Mouse (Mus musculus): ENCODE results near the gene Arid5b.
"Not testable (repeated sequence)": the region's sequence is repeated elsewhere in the genome, so short reads cannot be mapped to it uniquely, and the experiment has no call there.

Arid5b gene

DNA sequence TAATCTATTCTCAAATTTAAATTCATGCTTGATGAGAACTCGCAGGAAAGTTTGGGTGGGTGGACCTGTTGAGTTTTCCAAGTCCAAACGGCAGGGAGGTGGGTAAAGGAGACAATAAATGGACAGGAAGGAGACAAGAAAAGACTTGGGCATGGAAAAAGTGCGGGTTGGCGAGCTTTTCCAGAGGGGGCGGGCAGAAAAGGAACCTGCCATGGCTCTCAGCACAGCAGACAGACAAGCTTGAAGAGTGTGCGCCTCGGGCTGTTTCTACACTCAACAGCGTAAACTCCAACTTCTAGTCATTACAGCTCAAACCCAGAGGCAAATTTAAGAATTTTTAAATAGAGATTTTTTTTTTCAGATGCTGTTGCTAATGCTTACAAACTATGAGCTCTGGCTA, 168.4 kb downstream of the Arid5b start:
- DNase-seq (ENCODE audit: low spot score), result no peak

DNA sequence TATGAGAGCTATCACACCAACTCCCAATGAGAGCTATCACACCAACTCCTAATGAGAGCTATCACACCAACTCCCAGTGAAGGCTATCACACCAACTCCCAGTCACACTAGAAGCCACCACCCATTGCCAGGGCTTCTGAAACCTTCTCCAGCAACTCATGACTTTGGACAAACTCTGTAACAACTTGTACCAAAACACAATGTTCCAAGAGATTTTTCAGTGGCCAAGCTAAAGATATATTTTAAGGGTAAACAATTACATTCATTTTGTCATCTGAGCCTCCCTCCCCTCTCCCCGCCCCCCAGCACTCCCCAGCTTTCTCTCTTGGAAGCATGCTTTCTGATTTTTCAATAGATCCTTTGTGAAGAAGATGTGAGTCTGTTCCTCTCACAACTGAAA, 168.9 kb downstream of the Arid5b start:
- DNase-seq (ENCODE audit: low spot score), result no peak

DNA sequence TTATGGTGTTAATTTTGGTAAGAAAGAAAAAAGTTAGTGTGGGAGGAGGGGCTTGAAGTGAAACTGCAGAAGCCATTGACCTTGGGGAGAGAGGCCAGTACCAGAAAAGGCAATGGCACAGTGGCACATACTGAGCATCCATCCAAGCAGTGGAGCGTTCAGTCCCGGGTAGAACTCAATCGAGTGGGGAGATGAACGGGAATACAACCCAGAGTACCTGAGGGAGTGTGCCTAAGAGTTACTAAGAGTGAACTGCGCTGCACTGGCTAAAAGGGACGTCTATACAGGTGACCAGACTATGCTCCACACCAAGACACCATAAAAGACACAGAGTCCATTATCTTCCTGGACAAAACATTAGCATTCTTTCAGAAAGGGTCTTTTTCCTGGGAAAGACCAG, 170.8 kb downstream of the Arid5b start:
- no peak for DNase-seq (ENCODE audit: low spot score)

DNA sequence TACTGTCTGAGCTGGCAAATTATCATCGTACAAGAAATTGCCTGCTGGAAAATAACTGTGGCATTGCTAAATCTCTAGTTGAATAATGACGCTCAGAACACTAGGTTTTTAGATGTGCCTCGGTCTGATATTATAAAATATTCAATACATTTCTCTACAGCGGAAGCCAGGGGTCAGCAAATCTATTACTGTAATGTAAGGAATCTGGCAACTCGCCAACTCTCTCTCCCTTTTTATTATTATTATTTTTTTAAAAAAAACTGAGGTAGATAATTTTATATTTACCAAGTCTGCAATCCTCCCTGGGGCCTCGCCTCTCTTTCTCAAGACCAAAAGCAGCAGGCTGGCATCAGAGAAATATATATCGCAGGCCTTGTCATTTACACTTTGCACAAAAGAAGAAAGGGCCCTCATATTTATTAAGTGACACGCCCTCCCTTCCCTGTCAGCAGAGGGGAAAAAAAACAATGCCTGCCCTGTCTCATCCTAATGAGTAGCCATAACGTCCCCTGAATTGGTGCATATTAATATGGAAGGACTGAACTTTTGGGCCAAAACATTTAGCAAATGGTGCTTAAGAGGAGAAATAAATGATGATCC, 172.1 kb downstream of the Arid5b start:
- peak; percentile 40 for DNase-seq (ENCODE audit: low spot score)

DNA sequence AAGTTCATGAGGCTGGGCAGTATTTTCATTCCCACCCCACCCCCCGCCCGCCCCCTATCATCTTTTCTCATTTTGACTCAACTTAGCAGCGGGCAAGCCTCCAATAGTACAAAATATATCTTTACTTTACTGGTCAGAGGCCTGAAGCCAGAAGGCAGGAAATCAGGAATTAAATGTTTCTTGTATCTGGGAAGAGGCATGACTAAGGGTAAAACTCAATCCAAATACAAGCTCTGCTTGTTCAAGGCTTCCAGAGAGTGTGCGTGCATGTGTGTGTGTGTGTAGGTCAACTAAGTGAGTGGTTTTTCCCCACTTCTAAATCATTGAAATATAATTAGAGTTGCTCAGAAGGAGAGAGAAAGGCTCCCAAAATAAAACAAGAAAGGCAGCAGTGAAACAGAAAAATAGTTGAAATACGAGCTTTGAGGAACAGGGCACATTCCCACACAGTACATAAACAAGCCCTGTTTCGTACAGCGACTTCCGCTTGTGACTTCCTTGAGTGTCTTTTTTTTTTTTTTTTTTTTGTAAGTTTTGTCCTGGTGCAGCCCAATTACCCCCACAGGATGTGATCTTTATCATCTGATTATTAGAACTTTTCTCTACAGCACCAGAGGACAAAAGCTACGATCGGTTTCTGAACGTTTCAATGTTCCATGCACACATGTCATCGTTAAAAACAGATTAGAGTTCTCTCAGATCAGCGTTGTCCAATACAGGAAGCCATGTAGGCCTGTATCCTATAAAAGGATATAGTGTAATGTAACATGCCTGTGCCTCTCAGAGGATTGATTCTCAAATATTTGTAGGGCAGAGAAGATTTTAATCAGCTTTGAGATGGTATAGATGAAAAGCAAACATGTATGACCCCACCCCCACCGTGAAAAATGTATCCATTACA, 173.4 kb downstream of the Arid5b start:
- DNase-seq (ENCODE audit: low spot score), result peak; percentile 63

DNA sequence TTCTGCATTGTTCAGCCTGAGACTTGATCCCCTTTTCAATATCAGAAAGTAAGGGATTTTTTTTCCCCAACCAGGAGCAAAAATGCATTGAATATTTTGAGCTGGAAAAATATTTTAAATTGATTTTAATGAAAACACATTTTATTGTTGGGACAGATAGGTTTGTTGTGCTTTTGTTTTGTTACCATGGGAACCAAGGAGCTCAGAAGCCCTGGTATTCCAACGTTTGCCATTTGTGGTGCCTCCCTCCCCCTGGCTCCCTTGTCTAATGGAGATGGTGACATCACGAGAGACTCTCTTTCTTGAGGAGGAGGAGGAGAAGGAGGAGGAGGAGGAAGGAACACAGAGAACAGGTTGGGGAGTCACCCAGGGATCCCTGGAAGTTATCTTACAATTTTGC, 174.1 kb downstream of the Arid5b start:
- DNase-seq (ENCODE audit: low spot score), result peak; percentile 76

DNA sequence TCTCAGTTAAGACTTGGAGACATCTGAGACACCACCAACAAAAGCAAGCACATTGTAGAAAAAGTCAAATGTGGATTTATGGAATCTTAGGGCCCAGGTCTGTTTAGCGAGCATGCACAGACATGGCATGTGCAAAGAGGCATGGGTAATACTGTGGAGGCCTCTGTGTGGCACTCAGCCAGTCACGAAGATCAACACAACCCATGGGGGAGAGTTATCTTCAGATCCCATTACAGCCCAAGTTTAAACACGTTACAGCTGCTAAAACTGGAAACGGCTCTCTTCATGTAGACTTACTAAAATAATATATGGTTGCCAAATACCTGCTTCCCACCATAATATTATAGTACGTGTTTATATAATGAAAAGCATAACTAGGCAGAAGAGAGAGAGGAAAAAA, 174.6 kb downstream of the Arid5b start:
- DNase-seq (ENCODE audit: low spot score), result no peak

DNA sequence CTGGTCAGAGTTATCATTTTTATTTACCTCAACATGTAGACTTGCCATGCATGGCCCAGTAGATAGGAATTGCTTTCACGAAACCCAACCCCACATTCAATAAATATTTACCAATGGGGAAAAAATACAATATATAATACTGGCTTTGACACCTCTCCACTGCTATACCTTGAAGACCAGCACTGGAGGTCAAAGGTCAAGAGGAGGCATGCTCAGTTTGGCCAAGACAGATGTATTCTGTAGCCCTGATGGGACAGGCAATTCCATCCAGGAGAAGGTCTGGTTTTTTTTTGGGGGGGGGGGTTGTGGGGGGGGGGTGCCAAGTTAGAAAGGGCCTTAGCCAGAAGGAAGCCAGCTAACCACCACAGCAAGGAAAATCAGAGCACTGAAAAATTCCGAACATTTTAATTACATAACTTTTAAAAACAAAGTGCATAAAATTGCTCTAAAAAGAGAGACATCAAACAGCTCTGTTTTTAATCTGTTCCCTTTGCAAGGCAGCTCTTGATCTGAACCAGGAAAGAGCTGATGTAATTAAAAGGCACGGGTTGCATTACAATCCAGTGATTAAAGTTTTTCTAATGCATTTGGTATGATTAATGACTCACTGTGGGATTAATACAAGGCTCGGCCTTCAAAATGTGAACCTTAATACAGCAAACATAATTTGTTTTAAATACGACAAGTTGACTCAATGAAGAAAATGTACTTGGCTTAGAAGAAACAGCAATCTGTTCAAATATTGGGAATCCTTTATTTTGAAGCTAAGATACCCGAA, 175.3 kb downstream of the Arid5b start:
- no peak for DNase-seq (ENCODE audit: low spot score)

DNA sequence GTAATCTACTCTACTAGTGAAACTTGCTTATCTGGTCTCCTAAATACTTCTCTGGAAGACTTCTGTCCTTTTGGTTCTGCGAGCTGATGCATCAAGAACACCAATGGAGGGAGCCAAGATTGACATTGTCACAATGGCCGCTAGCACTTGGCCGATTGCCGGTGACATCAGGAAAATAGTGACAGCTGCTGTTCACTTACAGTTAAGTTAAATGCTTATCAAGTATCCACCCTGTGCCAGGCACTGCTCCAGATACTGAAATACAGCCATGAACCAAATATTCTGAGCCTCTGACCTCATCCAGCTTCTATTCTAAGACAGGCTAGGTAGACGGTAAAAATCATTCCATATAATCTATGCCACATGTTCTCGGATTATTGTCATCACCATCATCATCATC, 176.0 kb downstream of the Arid5b start:
- no peak for DNase-seq (ENCODE audit: low spot score)

DNA sequence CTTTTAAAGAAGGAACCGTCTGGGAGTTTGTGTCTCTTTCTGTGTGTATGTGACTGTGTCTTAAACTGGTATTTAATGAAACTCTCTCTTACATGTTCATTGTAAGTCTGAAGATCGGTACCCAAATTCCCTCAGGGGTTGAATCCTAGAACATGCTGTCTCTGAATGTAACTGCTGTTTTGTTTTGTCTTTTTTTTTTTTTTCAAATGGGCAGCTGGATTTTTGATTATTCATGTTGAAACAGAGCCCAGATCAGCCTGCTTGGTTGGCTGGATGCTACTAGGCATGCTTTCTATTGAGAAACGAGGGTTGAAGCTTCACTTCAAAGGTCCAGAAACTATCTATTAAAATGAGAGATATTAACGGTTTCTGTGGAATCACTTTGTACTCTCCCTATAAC, 177.3 kb downstream of the Arid5b start:
- peak; percentile 68 for DNase-seq (ENCODE audit: low spot score)

DNA sequence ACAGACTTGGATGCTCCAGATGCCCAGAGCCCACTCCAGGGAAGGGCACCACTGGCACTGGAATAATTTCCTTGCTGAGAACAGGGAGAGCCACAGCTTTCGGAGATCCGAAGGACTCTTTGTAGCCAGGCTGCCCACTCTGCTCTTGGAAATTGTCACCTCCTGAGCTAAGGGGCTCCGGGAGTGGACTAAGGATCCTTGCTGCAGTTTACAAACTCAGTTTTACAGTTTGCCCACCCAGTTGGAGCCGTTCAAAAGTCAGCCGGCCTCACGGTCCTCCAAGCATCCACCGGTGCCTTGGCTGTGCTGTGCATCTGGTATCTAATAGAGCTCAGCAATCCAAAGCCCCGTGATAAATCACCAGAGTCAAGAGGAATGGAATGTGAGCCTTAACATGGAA, 178.0 kb downstream of the Arid5b start:
- no peak for DNase-seq (ENCODE audit: low spot score)

DNA sequence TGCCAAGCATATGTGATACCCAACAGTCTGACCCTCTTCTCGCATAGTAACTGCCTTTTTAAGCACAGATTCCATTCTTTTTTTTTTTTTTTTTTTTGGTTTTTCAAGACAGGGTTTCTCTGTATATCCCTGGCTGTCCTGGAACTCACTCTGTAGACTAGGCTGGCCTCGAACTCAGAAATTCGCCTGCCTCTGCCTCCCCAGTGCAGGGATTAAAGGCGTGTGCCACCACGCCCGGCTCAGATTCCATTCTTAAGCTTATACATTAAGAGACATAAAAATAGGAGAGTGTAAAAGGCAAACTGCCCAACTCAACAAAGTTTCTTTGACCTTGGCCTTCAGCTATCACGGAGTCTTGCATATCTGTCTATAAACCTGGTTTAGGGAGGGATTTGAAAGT, 178.7 kb downstream of the Arid5b start:
- DNase-seq (ENCODE audit: low spot score), result not testable (repeated sequence)

DNA sequence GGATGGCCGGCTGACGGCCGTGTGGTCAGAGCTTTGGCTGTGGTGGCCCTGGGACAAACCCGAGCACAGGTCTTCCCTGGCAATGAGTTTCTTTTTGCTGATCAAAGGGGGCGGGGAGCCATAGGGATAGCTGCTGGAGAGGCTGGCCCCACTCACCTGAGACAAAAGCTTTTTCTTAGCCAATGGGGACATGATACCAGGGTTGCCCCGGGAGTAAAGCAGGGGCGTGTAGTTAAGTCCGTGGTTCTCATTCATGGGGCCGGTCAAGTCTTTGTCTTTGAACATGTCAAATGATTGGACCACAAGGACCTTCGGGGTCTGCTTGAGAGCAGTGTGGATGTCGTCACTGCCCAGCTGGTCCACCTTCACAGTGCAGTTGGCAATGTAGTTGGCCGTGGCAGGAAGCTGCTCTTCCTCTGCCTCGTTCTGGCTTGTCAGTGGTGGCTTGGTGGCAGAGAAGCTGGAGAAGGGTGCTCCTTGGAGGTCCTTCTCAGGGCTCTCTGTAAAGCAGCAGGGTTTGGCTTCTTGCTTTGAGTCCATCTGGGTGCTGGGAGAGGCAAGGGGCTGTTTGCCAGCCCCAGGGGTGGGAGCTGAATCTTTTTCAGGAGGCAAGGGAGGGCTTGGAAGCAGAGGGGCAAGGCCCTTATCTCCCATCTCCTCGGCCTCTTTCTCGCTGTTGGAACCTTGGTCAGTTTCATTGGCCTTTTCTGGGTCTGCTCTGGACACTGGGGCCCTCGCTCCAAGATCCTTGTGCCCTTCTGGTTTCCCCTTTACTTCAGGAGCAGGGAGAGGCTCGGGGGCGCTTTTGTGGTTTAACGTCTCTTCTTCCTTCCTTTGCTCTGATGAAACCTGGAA, 180.5 kb downstream of the Arid5b start:
- no peak for DNase-seq (ENCODE audit: low spot score)

DNA sequence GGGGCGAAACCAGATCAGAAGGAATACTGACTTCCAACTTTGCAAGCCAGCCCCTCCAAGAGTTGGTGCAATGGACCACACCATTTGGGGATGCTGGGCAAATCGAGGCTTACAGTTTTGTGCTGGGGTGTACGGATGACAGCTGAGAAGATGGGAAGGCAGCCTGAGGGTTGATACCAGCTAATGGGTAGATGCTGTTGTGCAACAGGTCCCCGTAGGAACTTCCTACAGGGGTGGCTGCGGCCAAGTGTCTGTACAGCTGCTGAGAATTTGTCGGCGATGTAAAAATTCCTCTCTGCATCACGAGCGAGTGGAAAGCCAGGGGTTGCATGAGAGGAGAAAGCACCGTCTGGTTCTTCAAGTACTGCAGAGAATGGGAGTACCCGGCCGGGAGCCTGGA, 182.1 kb downstream of the Arid5b start:
- no peak for DNase-seq (ENCODE audit: low spot score)

DNA sequence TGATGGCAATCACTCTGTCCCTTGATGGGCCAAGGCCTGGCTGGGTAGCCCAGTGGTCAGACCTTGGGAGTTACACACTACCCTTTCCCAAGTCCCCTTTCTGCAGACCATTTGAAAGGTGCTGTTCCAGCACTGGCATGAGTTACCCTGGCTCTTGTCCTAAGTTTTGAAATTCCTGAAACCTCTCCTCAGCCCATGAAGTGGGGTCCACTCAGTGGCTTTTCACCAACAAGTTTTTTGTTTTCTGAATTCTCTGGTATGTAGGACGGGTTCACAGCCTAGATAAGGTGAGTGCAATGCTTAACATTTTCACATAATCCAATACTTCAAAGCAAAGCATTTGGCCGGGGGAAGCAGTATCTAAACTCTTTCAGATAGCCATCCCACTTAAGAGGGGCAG, 183.4 kb downstream of the Arid5b start:
- no peak for DNase-seq (ENCODE audit: low spot score)

DNA sequence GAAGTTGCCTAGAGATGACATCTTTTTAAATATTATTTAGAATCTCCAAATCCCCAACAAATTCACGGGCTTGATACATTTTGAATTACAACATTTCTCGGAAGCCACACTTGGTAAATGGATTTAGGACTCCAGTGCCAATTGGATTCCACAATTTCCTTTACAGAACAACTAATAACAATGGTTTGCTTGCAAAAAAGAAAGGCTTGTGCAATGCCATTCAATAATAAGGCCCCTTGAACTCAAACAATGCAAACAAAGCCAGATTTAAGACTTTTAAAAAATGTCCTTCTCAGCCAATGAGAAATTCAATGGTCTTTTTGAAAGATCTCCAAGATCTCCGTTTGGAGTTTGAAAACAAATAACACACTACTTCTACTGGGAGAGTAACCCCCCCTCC, 185.0 kb downstream of the Arid5b start:
- DNase-seq (ENCODE audit: low spot score), result no peak

DNA sequence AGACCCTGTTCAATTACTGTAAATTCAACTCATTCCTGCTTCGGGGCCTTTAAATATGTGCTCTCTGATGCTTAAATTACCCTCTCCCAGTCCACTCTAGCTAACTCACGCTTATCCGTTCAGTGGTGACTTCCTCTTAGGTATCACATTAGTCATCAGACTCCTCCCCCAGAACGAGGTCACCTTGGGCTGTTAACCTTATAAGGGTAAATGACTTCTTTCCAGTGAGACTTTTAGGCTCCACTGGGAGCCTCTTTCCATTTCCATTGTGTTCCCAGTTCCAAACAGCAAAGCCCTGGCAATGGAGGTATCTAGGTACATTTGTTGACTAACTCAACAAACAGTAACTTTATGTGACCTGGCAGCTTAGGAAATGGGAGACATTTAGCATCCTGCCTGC, 186.7 kb downstream of the Arid5b start:
- peak; percentile 24 for DNase-seq (ENCODE audit: low spot score)

DNA sequence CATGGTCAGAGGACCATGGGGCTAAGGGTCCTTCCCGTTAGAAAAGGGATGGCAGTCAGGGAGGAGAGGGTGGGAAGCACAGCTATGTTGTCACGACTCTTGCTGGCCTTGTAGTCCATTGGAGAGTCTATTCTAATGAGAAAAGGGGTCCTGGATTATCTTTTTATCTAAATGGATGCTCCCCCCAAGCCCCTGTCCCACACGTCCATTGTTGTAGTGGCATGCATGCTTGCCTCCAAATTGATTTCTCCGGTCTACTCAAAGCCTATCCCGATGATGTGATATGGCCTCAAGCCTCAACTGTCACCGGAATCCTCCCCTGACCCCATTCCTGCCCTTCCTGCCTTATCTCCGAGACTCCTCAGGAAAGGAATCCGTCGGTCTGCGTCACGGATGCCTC, 187.5 kb downstream of the Arid5b start:
- no peak for DNase-seq (ENCODE audit: low spot score)

DNA sequence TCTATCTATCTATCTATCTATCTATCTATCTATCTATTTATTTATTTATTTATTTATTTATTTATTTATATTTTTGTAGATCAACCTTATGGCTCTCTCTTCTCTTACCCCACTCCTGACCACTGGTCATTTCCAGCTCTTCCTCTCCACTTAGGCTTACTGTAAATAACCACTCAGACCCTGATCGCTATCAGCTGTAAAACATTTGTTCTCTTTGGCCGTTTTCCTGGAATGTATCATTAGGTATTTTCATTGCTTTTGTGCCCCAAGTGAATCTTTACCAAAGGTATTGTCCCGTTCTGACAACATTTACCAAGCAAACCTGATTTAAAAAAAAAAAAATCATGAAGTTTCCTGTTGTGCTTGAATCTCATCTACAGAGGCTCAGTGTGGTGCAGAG, 188.0 kb downstream of the Arid5b start:
- peak; percentile 44 for DNase-seq (ENCODE audit: low spot score)

DNA sequence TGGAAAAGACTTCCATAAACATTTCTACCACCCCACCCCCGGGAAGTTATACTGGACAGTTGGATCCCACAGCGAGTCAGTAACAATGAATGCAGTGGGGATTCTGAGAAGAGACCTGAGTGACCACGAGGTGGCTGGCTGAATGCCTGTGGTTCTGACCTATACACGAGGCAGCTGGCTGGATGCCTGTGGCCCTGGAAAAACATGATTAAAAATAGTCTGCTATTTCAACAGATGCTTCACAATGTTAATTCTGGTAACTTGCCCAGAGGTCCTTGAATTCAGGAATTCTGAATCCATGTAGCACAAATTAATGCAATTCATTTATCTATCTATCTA, 188.4 kb downstream of the Arid5b start:
- DNase-seq (ENCODE audit: low spot score), result peak; percentile 90

DNA sequence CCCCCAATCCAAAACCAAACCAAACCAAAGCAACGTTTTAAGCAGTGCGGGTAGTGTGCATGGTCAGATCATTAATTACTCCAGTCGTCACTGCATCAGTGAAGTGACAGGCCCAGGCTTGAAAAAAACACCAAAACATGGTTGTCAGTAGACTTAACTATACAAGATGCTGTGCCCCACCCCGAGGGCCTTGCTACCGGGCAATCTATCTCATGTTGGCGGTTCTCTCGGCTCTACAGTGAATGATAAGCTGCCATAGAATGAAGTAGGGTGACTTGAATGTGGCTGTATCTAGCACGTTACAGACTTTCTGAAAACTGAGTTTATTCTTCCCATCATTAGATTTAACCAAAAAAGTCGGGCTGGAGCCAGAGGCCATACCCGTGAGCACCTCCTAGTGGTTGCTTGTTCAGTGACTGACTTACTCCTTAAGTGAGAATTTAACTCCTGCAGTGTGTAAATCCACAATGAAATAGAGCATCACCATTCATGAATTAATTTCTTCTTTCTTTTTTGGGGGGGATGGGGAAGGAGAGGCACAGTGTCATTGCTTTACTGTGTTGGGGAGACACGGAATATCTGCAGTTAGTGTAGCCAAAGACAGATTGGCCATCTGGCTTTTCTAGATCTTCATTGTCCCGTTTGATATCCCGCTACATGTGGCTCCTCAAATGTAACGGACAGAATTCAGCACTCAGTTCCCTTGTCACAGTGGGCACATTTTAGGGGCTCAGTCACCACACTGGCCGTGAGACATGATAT, 188.9 kb downstream of the Arid5b start:
- peak; percentile 46 for DNase-seq (ENCODE audit: low spot score)
